Mouse (Mus musculus) T-helper 2 cell (primary cell): ENCODE measurements around the gene Bcl2l2.

Experiments
- in situ Hi-C: fragments of 300-600 bp; cut with MboI, MseI; formaldehyde crosslinking; loops from one replicate; pipeline ENCODE4 v1.15.1; 2025; ENCODE audit warnings: high pct_unique_total_duplicates

Bcl2l2 gene

DNA sequence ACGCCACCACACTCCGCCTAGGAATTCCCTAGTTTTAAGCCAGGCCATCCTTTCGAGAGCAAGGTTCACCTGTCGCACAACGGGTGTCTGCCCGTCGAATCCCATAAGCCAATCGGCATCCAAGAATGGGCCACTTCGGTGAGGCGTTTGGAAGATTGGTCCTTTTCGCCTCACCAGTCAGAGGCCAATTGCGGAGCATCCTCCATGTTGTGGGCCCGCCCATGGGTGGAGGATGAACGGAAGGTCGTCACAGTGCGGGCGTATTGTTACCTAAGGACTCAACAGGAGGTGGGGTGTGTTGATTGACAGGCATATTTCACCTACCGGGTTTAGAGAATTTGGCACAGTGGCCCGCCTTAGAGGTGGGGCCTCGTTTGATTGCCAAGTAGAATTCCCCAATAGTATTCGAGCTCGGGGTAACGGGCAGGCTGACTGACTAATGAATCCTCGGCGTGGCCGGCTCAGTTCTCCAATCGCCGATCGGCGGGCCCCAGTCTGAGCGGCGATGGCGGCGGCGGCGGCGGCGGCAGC is 10.5 kb downstream of the Bcl2l2 start:
- in situ Hi-C loops = loop anchor here (10.0 kb wide), 1 partner anchor 201 kb away; the partner anchor contains the start of genes Thtpa and Zfhx2

- in situ Hi-C loops = loop anchor here (5.0 to 10.0 kb wide), 2 partner anchors 123 to 200 kb away; partner anchors contain the start of genes Ngdn, Thtpa and Zfhx2
Measured at GRCm38 (mm10) chr14:54894296-54895151, 11.3 kb downstream of the Bcl2l2 start.

- in situ Hi-C loops = loop anchor here (5.0 to 10.0 kb wide), 2 partner anchors 120 to 197 kb away; partner anchors contain the start of genes Ngdn, Thtpa and Zfhx2
Measured at GRCm38 (mm10) chr14:54897445-54897844, 14.3 kb downstream of the Bcl2l2 start.

- in situ Hi-C loops = no loop called here
Measured at GRCm38 (mm10) chr14:54900383-54900782, 17.2 kb downstream of the Bcl2l2 start.

GRCm38 (mm10) chr14:54903641-54904040 is 20.5 kb downstream of the Bcl2l2 start:
- in situ Hi-C loops = no loop called here

DNA sequence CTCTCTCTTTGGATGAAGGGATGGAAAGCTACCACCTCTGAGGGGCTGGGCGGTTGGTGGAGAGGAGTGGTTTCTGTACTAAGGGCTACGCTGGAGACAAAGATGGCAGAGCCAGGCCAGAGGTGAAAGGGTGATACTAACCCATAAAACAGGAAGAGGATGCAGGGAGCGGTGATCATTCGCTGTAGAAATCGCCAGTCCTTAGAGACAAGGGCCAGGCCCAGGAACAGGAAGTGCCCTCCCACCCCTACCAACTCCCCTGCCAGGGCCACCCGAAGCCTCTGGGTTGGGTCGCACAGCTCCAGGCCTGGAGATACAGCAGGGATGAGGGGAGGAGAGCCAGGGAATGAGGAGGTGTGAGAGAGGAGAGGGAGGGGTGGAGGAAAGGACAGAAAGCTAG is 25.5 kb downstream of the Bcl2l2 start:
- in situ Hi-C loops = no loop called here

DNA sequence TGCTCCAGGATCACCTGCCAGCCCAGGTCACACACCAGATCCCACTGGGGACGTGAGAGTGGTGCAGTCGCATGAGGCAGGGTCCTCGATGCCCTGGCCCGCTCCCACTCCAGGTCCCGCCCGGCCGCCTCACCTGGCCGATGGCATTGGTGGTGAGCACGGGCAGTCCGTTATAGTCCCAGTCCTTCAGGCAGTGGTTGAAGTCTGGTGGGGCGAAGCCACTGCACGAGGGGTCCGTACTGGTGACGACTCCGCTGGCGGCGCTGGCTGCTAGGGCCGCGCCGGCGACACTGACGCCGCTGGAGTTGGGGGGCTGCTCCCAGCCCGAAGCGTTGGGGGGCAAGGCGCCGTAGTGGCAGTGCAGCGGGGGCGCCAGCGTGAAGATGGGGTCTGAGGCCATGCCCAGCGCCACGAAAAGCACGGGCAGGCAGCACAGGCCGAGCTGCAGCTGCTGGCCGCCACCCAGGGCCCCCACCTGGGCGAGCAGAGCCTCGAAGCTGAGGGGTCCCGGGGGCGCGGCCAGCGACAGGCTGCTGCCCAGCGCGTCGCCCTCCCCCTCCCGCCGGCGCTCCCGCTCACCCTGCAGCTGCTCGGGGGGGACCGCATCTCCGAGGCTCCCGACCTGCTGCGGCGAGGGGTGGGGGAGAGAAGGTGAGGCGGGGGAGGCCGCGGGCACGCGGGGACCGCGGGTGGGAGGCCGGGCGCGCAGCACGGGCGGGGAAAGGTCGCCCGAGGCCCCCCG is 29.1 kb downstream of the Bcl2l2 start:
- in situ Hi-C loops = no loop called here

DNA sequence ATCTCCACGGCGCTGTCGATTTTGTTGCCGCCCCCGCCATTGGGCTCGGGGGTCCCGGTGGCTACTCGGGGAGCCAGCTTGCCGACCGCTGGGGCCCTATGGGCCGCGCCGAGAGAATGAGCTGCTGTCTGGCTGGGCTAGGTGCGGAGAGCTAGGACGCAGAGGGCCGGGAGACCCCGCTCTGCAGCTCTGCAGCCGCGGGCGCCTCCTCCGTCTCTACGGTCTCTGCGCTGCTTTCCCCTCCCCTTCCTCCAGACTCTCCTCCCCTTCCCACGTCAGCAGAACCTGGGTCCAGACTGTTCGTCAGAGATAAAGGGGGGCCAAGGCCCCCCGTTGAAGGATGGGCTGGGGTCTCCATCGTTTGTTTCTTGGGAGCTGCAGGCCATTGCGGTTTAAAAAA is 29.7 kb downstream of the Bcl2l2 start, which contains the start of gene Slc22a17:
Gene Slc22a17, minus strand, starts transcription at position 247 of the 400 bp plus-strand sequence.
- in situ Hi-C loops = no loop called here

DNA sequence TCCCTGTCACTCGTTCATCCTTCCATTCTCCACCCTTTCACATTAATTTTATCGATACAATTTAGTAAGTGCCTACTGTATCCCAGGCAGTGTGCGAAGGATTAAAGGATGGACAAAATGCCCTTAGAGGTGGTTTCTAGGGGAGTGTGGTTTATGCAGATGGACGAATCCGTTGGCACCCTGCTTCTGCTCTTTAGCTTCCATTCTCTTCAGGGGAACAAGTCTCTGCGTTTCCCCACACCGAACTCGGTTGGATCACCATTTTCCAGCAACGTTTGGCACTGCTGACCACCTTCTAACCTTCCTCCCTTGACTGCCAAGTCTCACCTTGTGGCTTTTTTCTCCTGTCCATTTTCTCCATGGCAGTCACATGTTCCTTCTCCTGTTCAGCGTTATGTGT is 30.2 kb downstream of the Bcl2l2 start:
- in situ Hi-C loops = no loop called here

GRCm38 (mm10) chr14:54920076-54920685 is 37.0 kb downstream of the Bcl2l2 start:
- in situ Hi-C loops = loop anchor here (5.0 kb wide), 1 partner anchor 77 kb away; no protein-coding TSS in a partner anchor

GRCm38 (mm10) chr14:54924641-54925348 is 41.6 kb downstream of the Bcl2l2 start:
- in situ Hi-C loops = loop anchor here (5.0 kb wide), 1 partner anchor 73 kb away; no protein-coding TSS in a partner anchor

DNA sequence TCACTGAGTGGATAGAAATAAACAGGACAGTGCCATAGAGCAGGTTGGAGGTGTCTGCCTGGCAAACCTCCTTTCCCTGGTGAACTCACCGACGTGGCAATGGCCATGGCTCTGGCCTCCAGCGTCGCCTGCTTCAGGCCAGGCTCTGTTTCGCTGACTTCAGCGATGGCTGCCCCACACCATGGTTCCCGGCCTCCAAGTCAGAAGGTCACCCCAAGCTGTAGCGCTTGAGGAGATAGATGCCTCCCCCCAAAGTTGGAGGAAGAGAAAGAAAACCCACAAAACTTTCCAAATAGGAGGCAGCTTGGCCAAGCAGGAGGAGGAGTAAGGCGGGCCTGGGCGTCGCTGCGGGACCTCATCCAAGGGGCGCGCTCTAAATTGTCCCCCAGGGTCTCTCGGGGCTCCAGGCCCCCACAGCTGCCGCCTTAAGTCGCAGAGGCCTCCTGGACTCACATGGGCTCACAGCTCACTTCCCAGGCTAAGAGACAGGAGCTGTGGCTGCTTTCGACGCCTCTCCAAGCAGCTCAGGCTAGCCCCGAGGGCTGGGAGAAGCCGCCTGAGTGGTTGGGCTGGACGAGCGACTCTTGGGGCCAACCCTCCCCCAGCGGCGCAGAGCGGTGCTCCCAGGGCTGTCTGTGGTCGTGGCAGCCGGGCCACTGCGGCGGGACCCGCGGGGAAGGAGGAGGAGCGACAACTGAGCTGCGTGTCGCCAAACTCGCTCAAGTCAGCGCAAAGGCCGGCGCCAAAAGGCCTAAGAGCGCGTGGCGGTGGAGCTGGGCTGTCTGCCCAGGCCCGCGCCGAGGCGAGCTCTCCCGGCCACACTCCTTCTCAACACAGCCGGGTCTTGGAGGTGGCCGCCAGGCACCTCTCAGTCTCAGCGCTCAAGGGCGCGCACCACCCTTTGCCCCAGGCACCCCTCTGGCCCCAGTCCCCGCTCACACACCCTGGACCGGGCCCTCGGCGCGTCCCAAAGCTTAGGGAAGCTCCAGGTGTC is 42.5 kb downstream of the Bcl2l2 start, which contains the start of gene Efs:
Gene Efs, minus strand, starts transcription at position 778 of the 994 bp plus-strand sequence.
- in situ Hi-C loops = no loop called here

GRCm38 (mm10) chr14:54926401-54927158 is 43.4 kb downstream of the Bcl2l2 start:
- in situ Hi-C loops = no loop called here

GRCm38 (mm10) chr14:54927296-54927695 is 44.1 kb downstream of the Bcl2l2 start:
- in situ Hi-C loops = no loop called here

DNA sequence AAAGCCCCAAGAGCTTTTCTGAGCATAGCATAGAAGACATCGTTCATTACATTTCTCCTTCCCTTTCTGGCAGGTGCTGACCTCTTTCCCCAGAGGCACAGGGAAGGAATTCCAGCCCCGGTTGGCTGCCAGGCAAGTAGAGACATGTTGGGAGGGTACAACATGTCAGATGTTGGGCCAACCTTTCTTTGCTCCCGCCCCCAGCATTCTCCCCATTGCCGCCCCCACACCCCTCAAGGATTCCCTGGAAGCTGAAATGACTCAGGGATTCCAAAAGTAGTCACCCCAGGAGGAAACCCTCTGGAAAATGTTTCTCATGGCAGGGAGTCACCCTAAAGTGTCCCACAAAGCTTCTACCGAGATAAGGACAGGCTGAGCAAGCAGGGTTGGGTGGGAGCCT is 46.6 kb downstream of the Bcl2l2 start:
- in situ Hi-C loops = no loop called here

- in situ Hi-C loops = no loop called here
Measured at GRCm38 (mm10) chr14:54930431-54930830, 47.3 kb downstream of the Bcl2l2 start.

DNA sequence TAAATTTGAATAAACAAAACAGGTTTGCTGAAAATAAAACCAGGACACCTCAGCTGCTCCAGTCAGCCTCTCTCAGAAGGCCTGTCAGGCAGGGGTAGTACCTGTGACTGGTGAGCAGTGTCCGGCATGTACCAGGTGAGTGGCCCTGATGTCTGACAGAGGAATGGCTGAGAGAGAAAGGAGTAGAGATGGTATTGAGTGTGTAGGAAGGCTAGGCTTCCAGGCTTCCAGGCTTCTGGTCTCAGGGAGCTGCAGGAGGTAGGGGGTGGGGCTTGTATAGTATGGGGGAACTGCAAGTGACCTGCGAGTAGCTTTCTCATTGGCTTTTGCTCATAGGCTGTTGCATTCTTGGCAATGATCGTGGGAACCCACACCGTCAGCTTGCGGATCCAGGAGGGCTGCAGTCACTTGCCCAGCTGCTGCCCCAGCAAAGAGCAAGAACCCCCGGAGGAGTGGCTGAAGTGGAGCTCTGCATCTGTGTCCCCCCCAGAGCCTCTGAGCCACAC is 49.5 kb downstream of the Bcl2l2 start, which contains the start of gene Il25:
Gene Il25, plus strand, starts transcription at position 51 of the 506 bp plus-strand sequence.
- in situ Hi-C loops = no loop called here
